Mouse (Mus musculus) liver, postnatal 0 days (tissue): ENCODE measurements around the gene Nav2. TPM values are rescaled to one million over a fixed set of nuclear protein-coding genes. Genes with fewer than 3 reads are reported as not detected.

Experiments used
- ATAC-seq: fragments of 200-750 bp; cut with Nextera tagmentation; 2 replicates; pipeline ENCODE4 v1.8.0; 2017; ENCODE audit warnings: mild to moderate bottlenecking, moderate library complexity
- DNase-seq: peaks from one replicate; pipeline ENCODE4 v3.0.0-alpha.2; 2016
- H3K27ac ChIP-seq: fragments of 300-500 bp; sonication (generic); 2 replicates; pipeline ENCODE4 v1.5.1; 2014; ENCODE audit warnings: antibody characterized with exemption, moderate library complexity, mild to moderate bottlenecking, low read depth
- H3K27me3 ChIP-seq: fragments of 300-500 bp; sonication (generic); 2 replicates; pipeline ENCODE4 v1.6.1; 2014; ENCODE audit warnings: low read length, control low read depth, mixed read lengths; ENCODE audit not compliant: insufficient read depth
- H3K36me3 ChIP-seq: fragments of 300-500 bp; sonication (generic); replicated peaks from 2 replicates; pipeline ENCODE4 v1.6.1; 2014; ENCODE audit warnings: mild to moderate bottlenecking, control low read depth, low read length, moderate library complexity, mixed read lengths; ENCODE audit not compliant: insufficient read depth
- H3K4me1 ChIP-seq: fragments of 300-500 bp; sonication (generic); 2 replicates; pipeline ENCODE4 v1.6.1; 2014; ENCODE audit warnings: antibody characterized with exemption, mild to moderate bottlenecking, control low read depth; ENCODE audit not compliant: insufficient read depth
- H3K4me2 ChIP-seq: fragments of 300-500 bp; sonication (generic); 2 replicates; pipeline ENCODE4 v1.6.1; 2014; ENCODE audit warnings: low read depth, mild to moderate bottlenecking, low read length, moderate library complexity, mixed read lengths
- H3K4me3 ChIP-seq: fragments of 300-500 bp; sonication (generic); 2 replicates; pipeline ENCODE4 v1.5.1; 2014; ENCODE audit warnings: low read depth, low read length
- H3K9ac ChIP-seq: fragments of 300-500 bp; sonication (generic); replicated peaks from 2 replicates; pipeline ENCODE4 v1.6.1; 2014; ENCODE audit warnings: mild to moderate bottlenecking, moderate library complexity
- H3K9me3 ChIP-seq: fragments of 300-500 bp; sonication (generic); 2 replicates; pipeline ENCODE4 v1.6.1; 2016; ENCODE audit warnings: mild to moderate bottlenecking, control low read depth, low read length, mixed read lengths
- CTCF ChIP-seq: sonication (generic); IDR thresholded peaks from 2 replicates; pipeline ENCODE4 v1.5.1; 2016; ENCODE audit warnings: antibody characterized with exemption, low read depth
- EP300 ChIP-seq: IDR thresholded peaks from 2 replicates; pipeline ENCODE4 v1.6.1; 2016; ENCODE audit warnings: antibody characterized with exemption, low read depth, mild to moderate bottlenecking
- WGBS: fragments of 180-500 bp; shearing (Covaris S2); extraction: QIAGEN DNeasy Blood & Tissue Kit; methylation state at CpG from one replicate; pipeline ENCODE4 v1.1.7; 2014; ENCODE audit not compliant: insufficient replicate concordance; 5-methylcytosine and 5-hydroxymethylcytosine counted together
- polyA plus RNA-seq: library from polyadenylated mRNA; unstranded; fragments of >200 nt; fragmentation: Nextera tagmentation; extraction: Ambion mirVana; gene quantifications from 2 replicates; pipeline ENCODE4 v1.2.1, GENCODE M21; 2015

Nav2 gene
- polyA plus RNA-seq, 1 experiment from 2014 or later = 3.3 TPM

- peaks cover 22% of the 10 kb centered on the region for H3K36me3 ChIP-seq
- H3K4me1 ChIP-seq = no peaks in the 10 kb centered on the region
- no peaks in the 10 kb centered on the region for H3K9me3 ChIP-seq
- 78% methylated on average over 11 of the region's 11 CpGs for WGBS
- no peak for ATAC-seq
- no peak overlapping the region for H3K4me3 ChIP-seq
- no peaks in the 10 kb centered on the region for H3K27me3 ChIP-seq
- H3K27ac ChIP-seq = no peak overlapping the region
- H3K4me2 ChIP-seq = no peak overlapping the region
- no peak overlapping the region for H3K9ac ChIP-seq
- DNase-seq = no peak
- no peak for TF ChIP-seq CTCF
- no peak for TF ChIP-seq EP300
Measured at GRCm38 (mm10) chr7:49565798-49566197, 657.3 kb downstream of the Nav2 start.

GRCm38 (mm10) chr7:49567346-49568034, 659.0 kb downstream of the Nav2 start:
- no peak for ATAC-seq
- H3K9me3 ChIP-seq = no peaks in the 10 kb centered on the region
- no peaks in the 10 kb centered on the region for H3K4me1 ChIP-seq

GRCm38 (mm10) chr7:49569646-49570045, 661.1 kb downstream of the Nav2 start:
- 85% methylated on average over 7 of the region's 7 CpGs for WGBS
- no peaks in the 10 kb centered on the region for H3K4me1 ChIP-seq
- H3K4me2 ChIP-seq = no peak overlapping the region
- DNase-seq (no peak), ATAC-seq (no peak)
- TF ChIP-seq CTCF (no peak), EP300 (no peak)
- H3K9ac ChIP-seq = no peak overlapping the region
- no peak overlapping the region for H3K4me3 ChIP-seq
- H3K36me3 ChIP-seq = peaks cover 17% of the 10 kb centered on the region
- no peak overlapping the region for H3K27ac ChIP-seq
- no peaks in the 10 kb centered on the region for H3K27me3 ChIP-seq
- no peaks in the 10 kb centered on the region for H3K9me3 ChIP-seq

More at GRCm38 (mm10) chr7:49567346-49568034, 659.0 kb downstream of the Nav2 start:
- no peaks in the 10 kb centered on the region for H3K27me3 ChIP-seq
- no peak overlapping the region for H3K27ac ChIP-seq
- H3K4me3 ChIP-seq = no peak overlapping the region
- no peak overlapping the region for H3K4me2 ChIP-seq
- 65% methylated on average over 13 of the region's 13 CpGs for WGBS
- TF ChIP-seq CTCF = no peak
- TF ChIP-seq EP300 = no peak
- no peak overlapping the region for H3K9ac ChIP-seq
- no peak for DNase-seq
- H3K36me3 ChIP-seq = peaks cover 16% of the 10 kb centered on the region

DNA sequence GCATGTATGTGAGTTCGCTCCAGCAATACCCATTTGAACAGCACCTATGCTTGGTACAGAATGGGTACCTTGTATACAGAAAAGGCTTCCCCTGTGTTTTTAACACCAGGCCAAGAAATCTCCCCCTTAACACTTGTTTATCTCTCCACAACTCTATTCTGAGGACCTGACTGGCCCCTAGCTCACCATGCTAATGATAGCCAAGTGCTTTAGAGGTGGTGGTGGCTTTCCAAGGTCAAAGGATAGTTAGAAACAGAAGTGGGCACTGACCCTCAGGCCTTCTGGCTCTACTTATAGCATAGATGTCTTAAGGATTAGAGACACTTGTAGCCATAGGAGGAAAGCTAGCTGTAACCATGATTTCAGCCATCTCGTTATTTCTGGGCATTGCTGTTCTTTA, 663.1 kb downstream of the Nav2 start:
- Histone ChIP-seq H3K9ac (no peak overlapping the region), H3K27me3 (no peaks in the 10 kb centered on the region), H3K36me3 (peaks cover 31% of the 10 kb centered on the region), H3K4me3 (no peak overlapping the region), H3K9me3 (no peaks in the 10 kb centered on the region), H3K27ac (no peak overlapping the region), H3K4me1 (no peaks in the 10 kb centered on the region), H3K4me2 (no peak overlapping the region)
- ATAC-seq (no peak), DNase-seq (no peak)
- no peak for TF ChIP-seq EP300
- no peak for TF ChIP-seq CTCF
- 83% methylated on average over 2 of the region's 2 CpGs for WGBS

- no peak overlapping the region for H3K4me2 ChIP-seq
Measured at GRCm38 (mm10) chr7:49575226-49575625, 666.7 kb downstream of the Nav2 start.

DNA sequence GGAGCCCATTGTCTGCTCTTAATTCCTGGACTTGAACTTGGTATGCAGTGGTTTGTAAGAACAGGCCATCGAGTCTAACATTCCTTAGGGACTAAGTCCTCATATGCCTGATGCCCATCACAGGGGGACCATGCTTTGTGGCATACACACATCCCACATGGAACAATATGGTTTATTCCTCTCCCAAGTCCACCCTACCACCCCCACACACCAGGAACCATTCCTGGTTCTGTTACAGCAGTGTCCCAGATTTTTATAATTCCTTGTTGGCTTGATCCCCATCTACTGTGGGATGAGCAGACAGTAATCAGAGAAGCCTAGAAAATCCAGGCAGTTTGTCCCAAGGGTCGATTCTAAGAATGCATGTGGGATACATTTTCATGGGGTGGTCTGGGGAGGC, 668.6 kb downstream of the Nav2 start:
- Histone ChIP-seq H3K4me1 (no peaks in the 10 kb centered on the region), H3K9ac (no peak overlapping the region), H3K27me3 (no peaks in the 10 kb centered on the region), H3K27ac (no peak overlapping the region), H3K36me3 (peaks cover 22% of the 10 kb centered on the region), H3K4me3 (no peak overlapping the region), H3K4me2 (no peak overlapping the region), H3K9me3 (no peaks in the 10 kb centered on the region)
- TF ChIP-seq CTCF (no peak), EP300 (no peak)
- DNase-seq (no peak), ATAC-seq (no peak)
- WGBS = 68% methylated on average over 2 of the region's 2 CpGs

More at GRCm38 (mm10) chr7:49575226-49575625, 666.7 kb downstream of the Nav2 start:
- Histone ChIP-seq H3K4me1 (no peaks in the 10 kb centered on the region), H3K36me3 (peaks cover 20% of the 10 kb centered on the region), H3K4me3 (no peak overlapping the region), H3K9me3 (no peaks in the 10 kb centered on the region), H3K9ac (no peak overlapping the region), H3K27me3 (no peaks in the 10 kb centered on the region), H3K27ac (no peak overlapping the region)
- TF ChIP-seq EP300 = no peak
- TF ChIP-seq CTCF = no peak
- no peak for DNase-seq
- 86% methylated on average over 9 of the region's 9 CpGs for WGBS
- ATAC-seq = no peak
